Mouse (Mus musculus): Measurements from ENCODE around the gene Larp7. TPM values are rescaled to one million over a fixed set of nuclear protein-coding genes. Genes with fewer than 3 reads are reported as not detected.

Gene Larp7
- polyA plus RNA-seq (2015; fragmentation: Nextera tagmentation; extraction: Ambion mirVana), result 20.3 and 27.3 TPM in 2 replicates

DNA sequence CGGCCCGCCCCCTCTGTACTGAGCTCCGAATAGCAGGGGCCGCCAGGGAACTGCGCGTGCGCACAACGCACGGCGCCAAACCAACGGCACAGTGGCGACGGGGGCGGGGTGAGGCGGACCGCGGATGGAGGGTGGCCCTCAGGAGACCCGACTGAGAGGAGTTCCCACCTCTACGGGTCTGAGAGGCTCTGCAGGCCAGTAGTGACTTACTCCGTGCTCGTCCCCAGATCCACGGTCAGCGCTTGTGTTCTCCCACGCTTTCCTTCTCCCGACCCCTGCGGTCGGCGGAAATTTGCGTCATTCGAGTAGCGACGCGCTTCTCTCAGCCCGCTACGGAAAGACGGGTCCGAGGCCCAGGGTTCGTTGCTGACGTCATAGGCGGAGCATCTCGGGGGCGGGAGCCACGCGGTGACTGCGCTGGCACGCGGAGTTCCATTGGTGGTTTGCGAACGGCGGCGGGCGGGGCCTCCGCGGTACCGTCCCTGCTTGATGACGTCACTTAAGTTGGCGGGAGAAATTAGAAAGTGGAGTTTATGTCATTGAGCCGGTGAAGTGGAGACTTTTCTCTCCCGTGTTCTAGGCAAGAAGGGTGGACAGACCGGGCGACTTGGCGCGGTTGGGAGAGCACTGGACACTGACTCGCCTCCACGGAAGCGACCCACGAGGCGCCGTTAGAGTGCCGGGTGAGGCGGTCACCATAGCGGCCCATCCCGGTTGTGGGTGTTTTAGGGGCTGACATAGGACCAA, at the start of gene Larp7, which contains the start of gene Zgrf1:
Gene Larp7 (minus strand): TSS at position 377 of the 747 bp plus-strand sequence.
Gene Zgrf1 (plus strand): TSS at position 517 of the 747 bp plus-strand sequence.
- Histone ChIP-seq H3K36me3 (replicated peaks) (peaks cover 28% of the 10 kb centered on the region), H3K4me2 (peak within 1 kb of the TSS; percentile 69)
- ATAC-seq (ENCODE audit: insufficient read depth), result peak; percentile 98

GRCm38 (mm10) chr3:127597136-127597535, 44.0 kb upstream of the Larp7 start:
- WGBS (ENCODE audit: insufficient replicate concordance), result 67% methylated on average over 1 of the region's 1 CpGs
- Histone ChIP-seq H3K36me3 (replicated peaks) (peaks cover 78% of the 10 kb centered on the region), H3K9ac (no peak overlapping the region), H3K4me1 (replicated peaks) (no peaks in the 10 kb centered on the region), H3K27me3 (no peaks in the 10 kb centered on the region), H3K4me3 (replicated peaks) (no peak overlapping the region), H3K27ac (replicated peaks) (no peak overlapping the region), H3K9me3 (replicated peaks) (no peaks in the 10 kb centered on the region), H3K4me2 (no peak overlapping the region)
- no peak for ATAC-seq (ENCODE audit: insufficient read depth)

More for the DNA sequence above, at the start of gene Larp7, which contains the start of gene Zgrf1:
- peak within 1 kb of the TSS; percentile 74 for H3K4me3 ChIP-seq (replicated peaks)
- peak within 1 kb of the TSS; percentile 94 for H3K27ac ChIP-seq (replicated peaks)
- no peaks in the 10 kb centered on the region for H3K27me3 ChIP-seq
- H3K9me3 ChIP-seq (replicated peaks), result no peaks in the 10 kb centered on the region
- peaks cover 26% of the 10 kb centered on the region for H3K4me1 ChIP-seq (replicated peaks)
- under 1% methylated on average over 73 of the region's 73 CpGs for WGBS (ENCODE audit: insufficient replicate concordance)
- H3K9ac ChIP-seq, result peak within 1 kb of the TSS; percentile 80

- Histone ChIP-seq H3K4me1 (replicated peaks) (no peaks in the 10 kb centered on the region), H3K27me3 (no peaks in the 10 kb centered on the region), H3K9me3 (replicated peaks) (no peaks in the 10 kb centered on the region), H3K27ac (replicated peaks) (no peak overlapping the region), H3K4me2 (no peak overlapping the region; the same call in 1 of the 2 replicates), H3K4me3 (replicated peaks) (no peak overlapping the region), H3K9ac (no peak overlapping the region), H3K36me3 (replicated peaks) (peaks cover 79% of the 10 kb centered on the region)
- WGBS (ENCODE audit: insufficient replicate concordance), result 49% methylated on average over 4 of the region's 4 CpGs
- ATAC-seq (ENCODE audit: insufficient read depth), result no peak
Measured at GRCm38 (mm10) chr3:127572557-127572956, 19.4 kb upstream of the Larp7 start.

GRCm38 (mm10) chr3:127565129-127565528, 12.0 kb upstream of the Larp7 start:
- no peak overlapping the region for H3K27ac ChIP-seq (replicated peaks)
- ATAC-seq (ENCODE audit: insufficient read depth), result no peak
- H3K9ac ChIP-seq, result no peak overlapping the region
- no peaks in the 10 kb centered on the region for H3K27me3 ChIP-seq
- no peak overlapping the region for H3K4me3 ChIP-seq (replicated peaks)
- H3K4me2 ChIP-seq, result no peak overlapping the region
- WGBS (ENCODE audit: insufficient replicate concordance), result 78% methylated on average over 3 of the region's 3 CpGs
- H3K9me3 ChIP-seq (replicated peaks), result no peaks in the 10 kb centered on the region
- peaks cover 80% of the 10 kb centered on the region for H3K36me3 ChIP-seq (replicated peaks)
- 0 out of 2 replicates have a peak, but pooled peaks cover 3% of the 10 kb centered on the region for H3K4me1 ChIP-seq (replicated peaks)

DNA sequence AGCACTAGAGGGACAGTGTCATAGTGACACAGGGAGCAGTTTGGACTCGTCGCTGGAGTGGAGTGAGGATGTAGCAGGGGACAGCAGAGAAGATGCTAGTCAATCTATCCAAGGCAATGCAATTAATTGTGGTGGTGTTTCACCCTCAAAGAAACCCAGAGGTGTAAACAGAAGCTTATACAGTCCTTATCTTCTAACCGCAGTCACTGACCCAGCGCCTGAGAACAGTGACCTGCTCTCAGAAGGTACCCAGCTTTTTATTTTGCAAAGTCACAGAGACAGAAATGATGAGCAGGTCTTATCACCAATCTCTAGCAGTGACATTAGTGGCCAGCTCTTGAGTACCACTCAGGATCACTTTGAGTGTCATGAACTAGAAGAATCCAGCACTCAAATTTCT, 9.8 kb upstream of the Larp7 start:
- no peak for ATAC-seq (ENCODE audit: insufficient read depth)
- H3K27me3 ChIP-seq, result no peaks in the 10 kb centered on the region
- 62% methylated on average over 4 of the region's 4 CpGs for whole genome bisulfite sequencing (ENCODE audit: insufficient replicate concordance)
- no peak overlapping the region for H3K4me2 ChIP-seq
- no peak overlapping the region for H3K27ac ChIP-seq (replicated peaks)
- no peak overlapping the region for H3K9ac ChIP-seq
- H3K36me3 ChIP-seq (replicated peaks), result peaks cover 76% of the 10 kb centered on the region
- H3K4me1 ChIP-seq (replicated peaks), result 0 out of 2 replicates have a peak, but pooled peaks cover 3% of the 10 kb centered on the region
- H3K9me3 ChIP-seq (replicated peaks), result no peaks in the 10 kb centered on the region
- H3K4me3 ChIP-seq (replicated peaks), result no peak overlapping the region

DNA sequence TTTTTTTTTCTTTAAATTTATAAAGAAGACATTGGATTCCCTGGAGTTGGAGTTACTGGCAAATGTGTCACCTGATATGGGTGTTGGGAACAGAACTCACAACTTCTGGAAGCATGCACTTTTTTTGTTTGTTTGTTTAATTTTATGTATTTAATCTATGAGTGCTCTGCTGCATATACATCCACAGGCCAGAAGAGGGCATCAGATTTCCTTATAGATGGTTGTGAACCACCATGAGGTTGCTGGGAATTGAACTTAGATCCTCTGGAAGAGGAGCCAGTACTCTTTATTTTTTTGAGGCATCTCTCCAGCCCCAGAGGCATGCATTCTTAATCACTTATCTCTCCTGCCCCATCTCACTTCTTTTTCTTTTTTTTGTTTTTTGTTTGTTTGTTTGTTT, 5.1 kb upstream of the Larp7 start:
- no peak overlapping the region for H3K4me3 ChIP-seq (replicated peaks)
- no peak for ATAC-seq (ENCODE audit: insufficient read depth)

DNA sequence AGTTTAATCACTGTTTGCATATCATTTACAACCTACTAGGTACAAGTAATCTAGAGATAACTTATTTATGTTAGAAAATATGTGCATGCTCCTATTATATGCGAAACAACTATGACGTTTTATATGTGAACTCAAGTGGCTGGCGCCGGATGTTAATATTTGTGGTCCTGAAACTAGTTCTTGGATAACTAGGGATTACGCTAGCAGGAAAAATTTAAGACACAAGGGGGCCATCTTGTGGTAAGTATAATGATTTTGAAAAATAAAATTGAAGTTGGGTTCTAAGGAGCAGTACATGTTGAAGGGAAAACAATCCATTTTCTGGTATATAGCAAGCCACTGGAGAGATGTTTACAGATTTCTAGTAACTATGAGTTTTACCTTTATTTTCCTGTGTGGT, 1.6 kb upstream of the Larp7 start:
- Histone ChIP-seq H3K9me3 (replicated peaks) (no peaks in the 10 kb centered on the region), H3K4me2 (peak overlapping the region; percentile 69), H3K27me3 (no peaks in the 10 kb centered on the region), H3K36me3 (replicated peaks) (peaks cover 39% of the 10 kb centered on the region), H3K27ac (replicated peaks) (no peak overlapping the region), H3K4me3 (replicated peaks) (peak overlapping the region; percentile 74), H3K4me1 (replicated peaks) (peaks cover 26% of the 10 kb centered on the region), H3K9ac (peak overlapping the region; percentile 13; the same call in 1 of the 2 replicates)
- ATAC-seq (ENCODE audit: insufficient read depth), result no peak
- WGBS (ENCODE audit: insufficient replicate concordance), result 60% methylated on average over 5 of the region's 5 CpGs

More for the DNA sequence above, 5.1 kb upstream of the Larp7 start:
- Histone ChIP-seq H3K27me3 (no peaks in the 10 kb centered on the region), H3K4me2 (no peak overlapping the region), H3K4me1 (replicated peaks) (peaks cover 21% of the 10 kb centered on the region), H3K9ac (no peak overlapping the region), H3K27ac (replicated peaks) (no peak overlapping the region), H3K36me3 (replicated peaks) (peaks cover 67% of the 10 kb centered on the region), H3K9me3 (replicated peaks) (no peaks in the 10 kb centered on the region)

- peak overlapping the region; percentile 62 for H3K9ac ChIP-seq
- ATAC-seq (ENCODE audit: insufficient read depth), result no peak; the same call in 1 of the 2 replicates
- H3K4me1 ChIP-seq (replicated peaks), result peaks cover 26% of the 10 kb centered on the region
- peak overlapping the region; percentile 69 for H3K4me2 ChIP-seq
- peak overlapping the region; percentile 74 for H3K4me3 ChIP-seq (replicated peaks)
- no peaks in the 10 kb centered on the region for H3K9me3 ChIP-seq (replicated peaks)
- H3K27ac ChIP-seq (replicated peaks), result peak overlapping the region; percentile 94
- WGBS (ENCODE audit: insufficient replicate concordance), result 0% methylated on average over 4 of the region's 4 CpGs
- peaks cover 32% of the 10 kb centered on the region for H3K36me3 ChIP-seq (replicated peaks)
- no peaks in the 10 kb centered on the region for H3K27me3 ChIP-seq
Measured at GRCm38 (mm10) chr3:127553720-127554043, 533 bp upstream of the Larp7 start.

- ATAC-seq (ENCODE audit: insufficient read depth), result no peak
- Histone ChIP-seq H3K4me2 (peak overlapping the region; percentile 69), H3K27ac (replicated peaks) (peak overlapping the region; percentile 94), H3K36me3 (replicated peaks) (peaks cover 23% of the 10 kb centered on the region), H3K9me3 (replicated peaks) (no peaks in the 10 kb centered on the region), H3K4me3 (replicated peaks) (peak overlapping the region; percentile 74), H3K27me3 (no peaks in the 10 kb centered on the region), H3K4me1 (replicated peaks) (peaks cover 26% of the 10 kb centered on the region), H3K9ac (peak overlapping the region; percentile 80)
- 5% methylated on average over 13 of the region's 13 CpGs for WGBS (ENCODE audit: insufficient replicate concordance)
Measured at GRCm38 (mm10) chr3:127552434-127552972, 646 bp downstream of the Larp7 start.

GRCm38 (mm10) chr3:127547882-127548281, 5.3 kb downstream of the Larp7 start:
- no peak overlapping the region for H3K27ac ChIP-seq (replicated peaks)
- no peaks in the 10 kb centered on the region for H3K9me3 ChIP-seq (replicated peaks)
- no peak overlapping the region for H3K4me3 ChIP-seq (replicated peaks)
- H3K4me2 ChIP-seq, result no peak overlapping the region
- no peaks in the 10 kb centered on the region for H3K27me3 ChIP-seq
- H3K4me1 ChIP-seq (replicated peaks), result peaks cover 7% of the 10 kb centered on the region
- H3K36me3 ChIP-seq (replicated peaks), result peaks cover 41% of the 10 kb centered on the region
- 48% methylated on average over 5 of the region's 5 CpGs for WGBS (ENCODE audit: insufficient replicate concordance)
- ATAC-seq (ENCODE audit: insufficient read depth), result no peak
- no peak overlapping the region for H3K9ac ChIP-seq

- Histone ChIP-seq H3K4me2 (no peak overlapping the region), H3K27me3 (no peaks in the 10 kb centered on the region), H3K9me3 (replicated peaks) (no peaks in the 10 kb centered on the region), H3K27ac (replicated peaks) (no peak overlapping the region), H3K36me3 (replicated peaks) (peaks cover 57% of the 10 kb centered on the region), H3K4me1 (replicated peaks) (no peaks in the 10 kb centered on the region), H3K9ac (no peak overlapping the region), H3K4me3 (replicated peaks) (no peak overlapping the region)
- ATAC-seq (ENCODE audit: insufficient read depth), result no peak
- WGBS (ENCODE audit: insufficient replicate concordance), result 57% methylated on average over 5 of the region's 5 CpGs
Measured at GRCm38 (mm10) chr3:127544610-127545121, 8.5 kb downstream of the Larp7 start.
